23 mouse cellular contexts compared by ENCODE assay signal in genomic region chr19:14663350-14663749, GRCm38 (mm10).
DNase-seq lines count a peak whose midpoint lies in the region; TF ChIP-seq lines count a peak whose summit lies in the region.
"Had no signal": no experiment of that assay in that cellular context is flagged by ENCODE, and none has a peak within 500 bp of the region (broad histone marks: within the 10 kb centered on the region; RNA-seq: fewer than 3 reads in every experiment).

No protein-coding gene starts in this region.

- no peak for TF ChIP-seq CTCF in E14TG2a.4 (conservative IDR thresholded peaks at IDR 0.05; ENCODE audit: low read length)

- peaks cover 89% of the 10 kb centered on the region for H3K4me1 ChIP-seq in E14TG2a.4 (replicated peaks; ENCODE audit: low read depth, low read length)
- H3K4me1 ChIP-seq: embryonic facial prominence, embryonic 10.5 days; embryonic facial prominence, embryonic 15.5 days; heart, embryonic 12.5 days; limb, embryonic 13.5 days had no signal

- no peaks in the 10 kb centered on the region for H3K9me3 ChIP-seq in E14TG2a.4 (ENCODE audit: low read length)
- H3K9me3 ChIP-seq: embryonic facial prominence, embryonic 10.5 days; embryonic facial prominence, embryonic 15.5 days; forebrain, embryonic 12.5 days; heart, embryonic 12.5 days; limb, embryonic 13.5 days; megakaryocyte, embryonic 14.5 days; midbrain, embryonic 13.5 days had no signal

- peak overlapping the region; percentile 14; the same call in 1 of the 2 replicates for H3K4me3 ChIP-seq in E14TG2a.4 (replicated peaks; ENCODE audit: low read length)
- H3K4me3 ChIP-seq: embryonic facial prominence, embryonic 10.5 days; embryonic facial prominence, embryonic 15.5 days; forebrain, embryonic 12.5 days; heart, embryonic 12.5 days; limb, embryonic 13.5 days; megakaryocyte, embryonic 14.5 days; midbrain, embryonic 13.5 days had no signal

- DNase-seq in left cerebral cortex, postnatal 4 days = peak; percentile 4
- DNase-seq in left cerebral cortex, postnatal 10 days (ENCODE audit: extremely low spot score in 1 of 2, low spot score in 2 of 2) = no peak
- DNase-seq in ZHBTc4 (ENCODE audit: low read depth, low spot score) = peak; percentile 72
- DNase-seq in splenic B cell, adult 2 months (ENCODE audit: low read depth, low spot score) = peak; percentile 13
- no peak for DNase-seq in ovary, postnatal 10 days (ENCODE audit: low spot score)
- no peak for DNase-seq in kidney, adult 11 months
- DNase-seq: adrenal gland, adult 8-10 months; cerebellum, adult 11 months; cerebellum, adult 9-11 months; gastrocnemius, postnatal 14 days; heart, adult 11 months; kidney, postnatal 25 days; liver, postnatal 0 days; lung, postnatal 36 days; right cerebral cortex, postnatal 4 days had no signal

- H3K27me3 ChIP-seq in E14TG2a.4 (ENCODE audit: insufficient read depth, low read length) = no peaks in the 10 kb centered on the region
- no peaks in the 10 kb centered on the region for H3K27me3 ChIP-seq in splenic B cell, adult 2 months (ENCODE audit: control insufficient read depth, insufficient read depth, low read length, poor library complexity, severe bottlenecking)
- H3K27me3 ChIP-seq: embryonic facial prominence, embryonic 15.5 days; heart, embryonic 12.5 days; limb, embryonic 13.5 days had no signal

- no peaks in the 10 kb centered on the region for H3K36me3 ChIP-seq in E14TG2a.4 (ENCODE audit: insufficient read depth, low read length)
- H3K36me3 ChIP-seq in splenic B cell, adult 2 months (ENCODE audit: control insufficient read depth, insufficient read depth, low read length, poor library complexity, severe bottlenecking) = no peaks in the 10 kb centered on the region
- H3K36me3 ChIP-seq: embryonic facial prominence, embryonic 10.5 days; embryonic facial prominence, embryonic 15.5 days; forebrain, embryonic 12.5 days; heart, embryonic 12.5 days; limb, embryonic 13.5 days; midbrain, embryonic 13.5 days had no signal

- intact Hi-C loops in left cerebral cortex, postnatal 4 days (cut with DNase I) = no loop called here
- intact Hi-C loops in left cerebral cortex, postnatal 10 days (cut with DNase I) = no loop called here

Comparison
In these comparisons a context has a peak if more than half of its experiments do, and no peak if none do; other contexts are left out.
1. DNase-seq: peak in left cerebral cortex, postnatal 4 days (single experiment), ZHBTc4 (single experiment) and splenic B cell, adult 2 months (single experiment); none in left cerebral cortex, postnatal 10 days (0 of 2), ovary, postnatal 10 days (single experiment) and kidney, adult 11 months (single experiment).